Mouse (Mus musculus): ENCODE measurements around the gene Hrk. TPM values are rescaled to one million over a fixed set of nuclear protein-coding genes. Genes with fewer than 3 reads are reported as not detected.

Gene Hrk
- polyA plus RNA-seq, 1 experiment from 2014 or later: 0.10 TPM

DNA sequence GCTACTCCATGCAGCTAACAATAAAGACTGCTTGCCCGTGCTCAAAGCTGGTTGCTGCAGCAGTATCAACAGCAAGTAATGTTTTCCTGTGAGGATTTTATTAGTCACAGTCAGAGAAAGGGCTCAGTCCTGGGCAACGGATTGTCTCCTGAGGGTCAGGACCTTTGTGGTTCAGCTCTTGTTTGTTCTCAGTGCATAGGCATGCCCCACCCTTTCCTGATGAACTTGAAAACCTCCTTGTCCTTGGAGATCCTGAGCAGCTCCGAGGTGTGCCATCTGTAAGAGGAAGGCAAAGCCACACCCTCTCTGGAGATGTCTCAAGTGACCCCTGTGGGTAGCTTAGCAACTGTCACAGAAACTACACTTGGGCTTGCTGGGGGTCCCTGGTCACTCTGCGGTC is 3.8 kb upstream of the Hrk start:
- DNase-seq (ENCODE audit: low spot score): no peak

DNA sequence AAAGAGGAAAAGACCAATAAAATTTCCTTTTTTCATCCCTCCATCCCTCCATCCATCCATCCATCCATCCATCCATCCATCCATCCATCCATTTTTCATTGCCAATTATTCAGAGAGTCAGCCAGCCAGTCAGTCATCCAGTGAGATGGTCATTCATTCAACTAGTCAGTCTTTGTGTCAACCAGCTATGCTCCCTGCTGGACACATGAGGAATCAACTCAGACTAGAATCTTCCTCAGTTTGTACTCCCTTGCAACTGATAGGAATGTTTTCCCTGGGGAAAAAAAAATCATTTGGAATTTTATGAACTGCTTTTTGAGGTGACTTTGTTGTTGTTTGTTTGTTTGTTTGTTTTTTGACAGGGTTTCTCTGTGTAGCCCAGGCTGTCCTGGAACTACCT is 1.0 kb downstream of the Hrk start:
- DNase-seq (ENCODE audit: low spot score): no peak

DNA sequence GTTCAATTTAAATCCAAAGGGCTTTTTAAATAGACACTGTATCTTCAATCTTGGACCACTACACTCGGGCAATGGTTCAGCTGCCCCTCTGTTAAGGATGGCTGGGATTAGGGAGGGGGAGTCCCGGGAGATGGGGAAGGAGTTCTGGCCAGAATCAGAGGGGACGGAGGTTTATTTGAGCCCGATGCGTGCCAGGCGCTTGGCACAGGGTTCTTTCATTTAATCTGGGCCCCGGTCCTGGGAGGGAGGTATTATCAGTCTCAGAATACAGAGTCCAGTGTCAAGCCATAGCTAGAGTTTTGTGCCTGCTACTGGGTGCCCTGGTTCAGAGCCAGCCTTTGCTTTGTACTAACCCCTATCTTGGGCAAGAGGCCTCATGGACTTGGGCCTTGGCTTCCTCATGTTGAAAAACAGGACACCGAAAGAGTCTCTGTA is 3.1 kb downstream of the Hrk start:
- no peak for DNase-seq (ENCODE audit: low spot score)

DNA sequence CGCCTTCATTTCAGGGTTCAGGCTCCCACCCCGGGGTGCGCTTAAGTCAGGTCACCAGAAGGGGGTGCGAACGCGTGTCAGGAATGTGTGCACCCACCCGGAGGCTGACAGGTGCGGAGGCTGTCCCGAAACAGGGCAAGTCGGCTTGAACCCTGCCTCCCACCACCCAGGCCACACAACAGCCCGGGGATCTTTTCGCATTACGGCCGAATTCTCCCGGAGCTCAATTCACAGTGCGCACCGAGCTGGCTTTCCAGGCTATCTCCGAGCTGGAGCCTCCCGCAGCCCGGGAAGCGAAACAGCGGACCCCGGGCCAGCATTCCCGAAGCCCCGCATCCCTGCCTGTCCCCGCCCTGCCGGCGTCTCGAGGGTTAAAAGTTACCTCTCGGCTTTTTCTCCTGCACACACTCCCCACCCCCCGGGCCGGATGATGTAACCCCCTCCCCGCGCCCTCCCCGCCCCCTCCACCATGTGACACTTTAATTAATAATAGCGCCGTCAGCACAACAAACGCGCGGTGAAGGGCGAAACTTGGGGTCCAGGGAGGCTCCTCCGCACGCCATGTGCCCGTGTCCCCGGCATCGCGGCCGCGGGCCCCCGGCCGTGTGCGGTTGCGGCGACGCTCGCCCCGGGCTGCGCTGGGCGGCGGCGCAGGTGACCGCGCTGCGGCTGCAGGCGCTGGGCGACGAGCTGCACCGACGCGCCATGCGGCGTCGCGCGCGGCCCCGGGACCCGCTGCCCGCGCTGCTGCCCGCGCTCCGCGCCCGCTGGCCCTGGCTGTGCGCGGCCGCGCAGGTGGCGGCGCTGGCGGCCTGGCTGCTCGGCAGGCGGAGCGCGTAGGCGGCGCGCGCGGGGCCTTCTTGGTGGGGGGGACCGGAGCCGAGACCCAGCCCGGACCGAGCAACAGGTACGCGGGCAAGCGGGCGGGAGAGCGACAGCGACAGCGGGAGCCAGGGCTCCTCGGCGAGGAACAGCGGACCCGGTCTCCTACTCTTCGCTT is 5.1 kb downstream of the Hrk start:
- peak; percentile 43 for DNase-seq (ENCODE audit: low spot score)

- peak; percentile 30 for DNase-seq (ENCODE audit: low spot score)
Observed at GRCm38 (mm10) chr5:118170888-118171529, 6.6 kb downstream of the Hrk start.

- no peak for DNase-seq (ENCODE audit: low spot score)
Observed at GRCm38 (mm10) chr5:118171665-118172064, 7.2 kb downstream of the Hrk start.

DNA sequence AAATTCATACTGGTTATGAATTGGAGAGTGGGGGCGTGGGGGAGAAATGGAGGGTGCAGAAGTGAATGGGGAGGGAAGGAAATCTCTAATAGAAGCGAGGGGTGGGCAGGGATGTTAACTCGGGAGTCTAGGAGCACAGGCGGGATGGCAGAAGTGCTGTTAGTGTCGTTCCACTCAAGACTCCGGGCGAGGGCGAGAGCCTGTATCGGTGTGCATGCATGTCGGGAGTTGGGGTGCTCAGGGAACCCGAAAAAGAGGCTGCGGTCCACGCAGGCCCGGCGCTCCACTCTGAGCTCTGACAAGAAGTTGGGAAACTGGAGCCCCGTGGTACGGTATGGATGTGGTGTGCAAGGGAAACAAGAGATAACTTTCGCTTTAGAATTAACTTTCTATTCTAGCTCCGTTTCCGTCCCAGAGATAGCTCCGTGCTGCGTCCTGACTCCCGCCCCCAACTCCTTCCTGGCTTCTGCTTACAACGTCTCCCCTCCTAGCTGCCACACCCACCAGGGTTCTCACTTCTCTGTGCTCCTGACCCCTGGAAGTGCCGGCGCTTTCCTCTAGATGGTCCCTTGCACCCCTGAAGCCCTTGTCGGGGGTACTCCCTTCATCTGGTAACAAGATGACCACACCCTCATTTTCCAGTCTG is 7.8 kb downstream of the Hrk start:
- DNase-seq (ENCODE audit: low spot score): no peak

DNA sequence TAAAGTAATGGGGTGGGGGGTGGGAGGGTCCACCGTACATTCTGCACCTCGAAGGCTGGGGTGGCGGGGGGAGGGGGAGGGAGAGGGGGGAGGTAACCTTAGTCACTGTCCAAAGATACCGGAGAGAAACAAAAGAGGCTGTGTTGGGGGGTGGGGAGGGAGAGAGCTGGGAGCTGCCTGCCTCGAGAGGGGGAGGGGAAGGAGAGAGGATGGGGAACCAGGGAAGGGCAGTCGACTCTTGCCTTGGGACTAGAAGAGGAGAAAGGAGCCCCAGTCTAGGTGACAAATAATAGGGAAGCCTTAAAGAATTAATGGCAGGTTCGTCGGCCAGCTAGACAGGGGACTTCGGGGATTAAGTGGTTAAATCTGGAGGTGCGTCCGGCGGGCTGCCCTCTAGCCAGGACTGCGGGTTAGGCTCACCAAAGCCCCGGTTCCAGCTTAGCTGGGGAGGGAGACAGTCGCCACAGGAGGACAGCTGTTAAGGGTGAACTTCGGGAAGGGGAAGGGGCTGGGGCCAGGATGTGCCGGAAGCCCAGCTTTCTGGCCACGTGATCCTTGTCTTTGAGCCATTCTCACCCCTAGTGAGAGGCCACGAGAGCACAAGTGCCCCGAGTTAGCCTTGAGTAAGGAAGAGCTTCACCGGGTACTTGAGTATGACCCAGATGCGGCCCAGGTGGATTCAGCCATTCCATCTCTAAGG is 10.0 kb downstream of the Hrk start:
- DNase-seq (ENCODE audit: low spot score): no peak

DNA sequence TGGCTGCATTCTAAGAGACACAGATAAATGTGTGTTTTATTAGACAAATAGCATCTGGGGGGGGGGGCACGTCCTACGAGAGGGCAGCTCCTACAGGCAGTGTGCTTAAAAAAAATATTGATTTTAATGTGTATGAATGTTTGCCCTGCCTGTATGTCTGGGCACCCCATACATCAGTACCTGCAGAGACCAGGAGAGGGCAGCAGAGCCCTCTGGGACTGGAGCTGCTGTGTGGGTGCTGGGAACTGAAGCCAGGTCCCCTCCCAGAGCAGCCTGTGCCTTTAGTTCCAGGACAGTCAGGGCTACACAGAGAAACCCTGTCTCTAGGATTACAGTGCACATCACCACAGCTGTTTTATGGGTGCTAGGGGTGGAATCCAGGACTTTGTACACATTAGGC is 10.7 kb downstream of the Hrk start:
- DNase-seq (ENCODE audit: low spot score): no peak

GRCm38 (mm10) chr5:118177640-118178039 is 13.2 kb downstream of the Hrk start:
- no peak for DNase-seq (ENCODE audit: low spot score)

DNA sequence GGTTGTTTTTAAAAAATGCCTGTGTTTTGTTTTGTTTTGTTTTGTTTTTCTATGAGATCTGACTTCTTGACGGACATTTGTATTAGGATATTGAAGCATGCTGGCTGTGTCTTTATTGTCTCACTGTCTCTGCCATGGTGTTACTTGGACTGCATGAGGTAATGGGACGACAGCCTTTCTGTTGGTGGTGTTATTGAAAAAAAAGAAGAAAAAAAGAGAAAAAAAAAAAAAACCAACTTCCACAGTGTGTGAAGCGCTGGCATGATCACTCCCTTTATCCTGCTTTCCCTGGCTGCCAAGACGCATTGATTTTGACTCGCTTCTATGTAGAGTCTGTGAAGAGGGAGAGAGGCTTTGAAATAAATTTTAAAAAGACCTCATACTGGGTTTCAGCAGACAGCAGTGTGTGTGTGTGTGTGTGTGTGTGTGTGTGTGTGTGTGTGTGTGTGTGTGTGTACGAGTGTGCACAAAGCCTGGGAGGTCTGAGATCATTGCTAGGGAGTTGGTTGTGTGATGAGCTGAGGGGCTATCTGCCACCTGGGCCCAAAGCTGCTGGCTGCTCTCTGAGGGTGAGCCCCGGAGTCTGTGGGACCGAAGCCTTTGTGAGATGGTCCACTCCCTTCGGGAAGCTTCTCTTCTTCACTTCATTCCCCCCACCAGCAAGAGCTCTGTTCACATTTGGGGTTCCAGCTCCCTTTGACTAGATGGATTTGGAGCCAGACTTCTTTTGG is 22.6 kb downstream of the Hrk start:
- DNase-seq (ENCODE audit: low spot score): no peak

DNA sequence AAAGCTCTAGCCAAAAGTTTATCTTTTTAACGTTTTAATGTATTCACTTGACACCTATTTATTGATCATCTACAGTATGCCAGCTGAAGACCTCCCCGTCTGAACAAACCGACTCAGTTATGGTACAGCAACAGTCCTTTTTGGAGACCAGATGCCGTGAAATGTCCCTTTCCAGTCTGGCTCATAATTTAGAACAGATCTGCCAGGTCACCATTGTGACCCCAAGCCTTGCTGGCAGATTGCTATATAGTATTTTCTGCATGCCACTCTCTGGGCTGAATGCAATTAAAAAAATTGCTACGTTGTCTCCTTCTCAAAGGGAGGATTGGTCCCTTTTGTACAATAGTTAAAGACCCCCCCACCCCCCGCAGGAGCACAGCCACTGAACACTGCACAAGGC is 23.9 kb downstream of the Hrk start:
- no peak for DNase-seq (ENCODE audit: low spot score)

DNA sequence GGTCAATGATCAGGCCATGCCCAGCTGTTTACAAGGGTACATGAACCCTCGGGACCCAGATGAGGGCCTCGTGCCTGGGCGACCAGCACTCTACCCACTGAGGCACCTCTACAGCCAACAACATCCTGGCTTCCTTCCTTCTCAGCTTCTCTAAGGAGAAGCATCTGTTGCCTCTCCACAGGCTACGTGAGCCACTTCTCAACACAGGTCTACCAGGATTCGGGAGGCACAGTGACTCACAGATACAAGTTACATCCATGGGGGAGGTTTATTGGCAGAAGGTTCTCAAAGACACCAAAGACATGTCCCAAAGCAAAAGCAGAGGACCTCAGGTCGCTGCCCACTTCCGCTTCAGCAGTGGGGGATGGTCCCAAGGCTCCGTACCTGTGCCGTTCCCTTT is 26.0 kb downstream of the Hrk start:
- no peak for DNase-seq (ENCODE audit: low spot score)

GRCm38 (mm10) chr5:118192221-118192620 is 27.8 kb downstream of the Hrk start:
- no peak for DNase-seq (ENCODE audit: low spot score)

- no peak for DNase-seq (ENCODE audit: low spot score)
Observed at GRCm38 (mm10) chr5:118197421-118197820, 33.0 kb downstream of the Hrk start.

GRCm38 (mm10) chr5:118199670-118200069 is 35.2 kb downstream of the Hrk start:
- no peak for DNase-seq (ENCODE audit: low spot score)

DNA sequence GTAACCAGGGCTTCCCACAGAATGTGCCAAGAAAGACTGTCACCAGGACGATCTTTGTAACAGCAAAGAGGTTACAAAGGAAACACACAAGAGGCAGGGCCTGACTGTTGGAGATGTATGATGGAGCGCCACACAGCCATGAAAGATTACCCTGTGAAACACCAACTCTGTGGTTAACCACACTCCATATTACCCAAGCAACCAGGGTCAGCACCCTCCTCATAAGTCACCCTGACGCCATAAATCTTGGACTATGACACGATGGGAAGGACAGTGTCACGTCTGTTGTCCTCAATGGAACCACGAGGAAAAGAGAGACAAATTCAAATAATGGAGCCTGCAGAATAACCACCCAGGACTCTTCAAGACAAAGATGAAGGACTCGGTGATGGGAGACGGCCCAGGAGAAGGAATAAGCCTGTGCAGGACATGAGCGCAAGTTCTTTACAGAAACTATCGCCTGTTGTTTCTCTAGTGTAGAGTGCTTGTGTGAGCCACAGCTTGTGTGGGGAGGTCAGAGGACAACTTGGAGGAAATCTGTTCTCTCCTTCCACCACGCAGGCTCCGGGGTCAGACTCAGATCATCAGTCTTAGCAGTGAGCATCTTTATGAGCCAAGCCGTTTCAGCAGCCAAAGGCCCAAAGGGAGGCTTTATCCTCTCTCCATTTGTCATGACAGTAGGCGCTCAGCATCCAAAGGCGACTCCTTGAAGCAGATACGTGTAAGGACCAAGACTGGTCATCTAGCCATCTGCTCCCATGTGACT is 40.4 kb downstream of the Hrk start:
- DNase-seq (ENCODE audit: low spot score): no peak

DNA sequence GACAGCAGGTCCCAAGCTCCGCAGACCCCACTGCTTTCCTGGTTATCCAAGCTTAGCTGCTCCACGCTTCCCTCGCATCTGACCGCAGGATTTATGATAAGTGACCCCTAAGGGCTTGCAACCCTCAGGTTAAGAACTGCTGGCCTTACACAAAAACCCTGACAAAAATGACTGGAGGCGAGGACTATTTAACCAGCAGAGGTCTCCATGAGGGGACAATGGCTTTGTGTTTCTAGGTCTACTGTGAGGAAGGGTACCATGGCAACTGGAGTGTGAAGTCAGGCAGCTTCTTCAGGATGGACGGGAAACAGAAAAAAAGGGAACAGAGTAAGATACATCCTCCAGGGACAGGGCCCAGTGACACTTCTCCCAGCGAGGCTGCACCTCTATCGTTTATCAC is 41.4 kb downstream of the Hrk start:
- DNase-seq (ENCODE audit: low spot score): no peak

DNA sequence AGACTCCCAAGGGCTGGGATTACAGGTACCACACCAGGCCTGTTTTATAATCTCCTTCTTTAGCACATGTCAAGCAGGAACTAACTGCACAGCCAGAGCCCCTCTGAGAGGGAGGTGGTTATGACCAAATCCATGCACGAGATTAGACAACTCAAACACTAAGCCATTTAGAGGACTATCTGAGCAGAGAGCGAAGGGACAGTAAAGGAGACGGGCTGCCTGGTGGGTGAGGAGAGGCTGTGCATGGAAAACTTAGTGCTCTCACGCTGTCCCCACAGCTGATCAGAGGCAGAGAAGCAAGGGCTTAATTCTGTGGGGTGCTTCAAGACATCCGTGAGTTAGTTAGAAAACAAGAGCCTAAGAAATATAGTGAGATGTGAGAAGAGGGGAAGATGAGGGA is 49.6 kb downstream of the Hrk start:
- no peak for DNase-seq (ENCODE audit: low spot score)
